9 mouse cellular contexts compared by ENCODE assay signal in the genomic region with DNA sequence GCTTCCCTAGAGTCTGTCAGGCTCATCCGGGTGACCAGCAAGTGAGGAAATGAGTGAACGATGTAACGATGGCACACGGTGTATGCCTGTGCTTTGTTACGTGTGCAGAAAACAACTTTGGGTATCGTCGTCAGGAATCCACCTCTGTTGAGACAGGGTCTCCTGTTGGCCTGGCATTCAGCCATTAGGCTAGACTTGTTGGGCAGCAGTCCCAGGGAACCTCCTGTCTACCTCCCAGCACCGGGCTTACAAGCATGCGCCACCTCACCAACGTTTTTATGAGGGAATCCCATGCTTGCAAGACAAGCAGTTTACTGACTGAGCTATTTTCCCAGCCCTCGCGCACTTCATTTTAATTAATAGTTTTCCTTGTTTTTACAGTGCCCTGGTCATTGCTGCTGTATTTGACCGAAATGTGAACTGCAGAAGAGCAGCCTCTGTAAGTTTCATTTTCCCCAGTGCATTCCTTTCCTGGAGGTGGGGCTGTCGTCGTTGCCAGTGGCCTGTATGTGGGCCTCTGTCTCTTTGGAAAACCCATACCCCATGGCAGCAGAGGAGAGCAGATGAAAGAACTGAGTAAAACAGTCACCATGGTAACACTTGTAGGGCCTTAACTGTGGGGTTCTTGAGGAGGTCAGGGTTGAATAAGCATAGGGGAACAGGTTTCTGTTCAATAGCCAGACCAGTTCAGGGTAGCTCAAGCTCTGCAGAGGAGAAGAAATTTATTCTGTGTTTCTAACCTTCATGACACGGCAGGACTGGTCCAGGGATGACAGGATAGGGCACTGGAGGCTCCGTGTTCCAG. TPM values are rescaled to one million over a fixed set of nuclear protein-coding genes. Genes with fewer than 3 reads are reported as not detected.
DNase-seq lines count a peak whose midpoint lies in the region; ATAC-seq lines count a peak whose summit lies in the region.
"Had no signal": no experiment of that assay in that cellular context is flagged by ENCODE, and none has a peak within 500 bp of the region (broad histone marks: within the 10 kb centered on the region; RNA-seq: fewer than 3 reads in every experiment).

No protein-coding gene starts in this region.

- peak overlapping the region; percentile 64 for H3K27ac ChIP-seq in embryonic facial prominence, embryonic 13.5 days
- H3K27ac ChIP-seq in neural tube, embryonic 13.5 days (replicated peaks): peak overlapping the region; percentile 47

- DNase-seq in kidney, postnatal 10 days: peak; percentile 33
- DNase-seq in kidney, adult 11 months: no peak
- DNase-seq in kidney, postnatal 14 days: peak; percentile 25
- no peak for DNase-seq in ovary, postnatal 10 days (ENCODE audit: low spot score)
- no peak for DNase-seq in left cerebral cortex, adult 11 months (ENCODE audit: low spot score)
- DNase-seq in right cerebral cortex, postnatal 25 days: no peak

- 70% methylated on average over 17 of the region's 17 CpGs for WGBS in embryonic facial prominence, embryonic 13.5 days
- WGBS in neural tube, embryonic 13.5 days: 44% methylated on average over 17 of the region's 17 CpGs

- no peak overlapping the region for H3K4me2 ChIP-seq in embryonic facial prominence, embryonic 13.5 days
- peak overlapping the region; percentile 13 for H3K4me2 ChIP-seq in neural tube, embryonic 13.5 days

- peaks cover 45% of the 10 kb centered on the region for H3K4me1 ChIP-seq in embryonic facial prominence, embryonic 13.5 days
- H3K4me1 ChIP-seq in neural tube, embryonic 13.5 days (replicated peaks): peaks cover 46% of the 10 kb centered on the region

- no peak; the same call in 1 of the 2 replicates for ATAC-seq in embryonic facial prominence, embryonic 13.5 days (ENCODE audit: insufficient number of reproducible peaks, insufficient read depth, low FRiP score, low TSS enrichment, low read depth)
- peak; percentile 59 for ATAC-seq in neural tube, embryonic 13.5 days (ENCODE audit: low read depth)
- ATAC-seq: Patski had no signal

- 0 out of 2 replicates have a peak, but pooled peaks cover 7% of the 10 kb centered on the region for H3K36me3 ChIP-seq in embryonic facial prominence, embryonic 13.5 days
- 0 out of 2 replicates have a peak, but pooled peaks cover under 1% of the 10 kb centered on the region for H3K36me3 ChIP-seq in neural tube, embryonic 13.5 days

- H3K9ac ChIP-seq in embryonic facial prominence, embryonic 13.5 days: no peak overlapping the region
- H3K9ac ChIP-seq in neural tube, embryonic 13.5 days: peak overlapping the region; percentile 2; the same call in 1 of the 2 replicates

- H3K9me3 ChIP-seq in embryonic facial prominence, embryonic 13.5 days: no peaks in the 10 kb centered on the region
- no peaks in the 10 kb centered on the region for H3K9me3 ChIP-seq in neural tube, embryonic 13.5 days

- H3K27me3 ChIP-seq in embryonic facial prominence, embryonic 13.5 days: no peaks in the 10 kb centered on the region
- H3K27me3 ChIP-seq in neural tube, embryonic 13.5 days: no peaks in the 10 kb centered on the region
- H3K27me3 ChIP-seq: Patski had no signal

- no peak overlapping the region for H3K4me3 ChIP-seq in embryonic facial prominence, embryonic 13.5 days
- H3K4me3 ChIP-seq in neural tube, embryonic 13.5 days: no peak overlapping the region

RNA-seq across cellular contexts. Expression of gene Zfp750, which starts 30.9 kb away (rescaled TPM):
- polyA plus RNA-seq in embryonic facial prominence, embryonic 13.5 days (2015; fragmentation: Nextera tagmentation; extraction: Ambion mirVana): 8.4 and 9.1 TPM in 2 replicates
- 0.61 and 0.65 TPM in 2 replicates for polyA plus RNA-seq in neural tube, embryonic 13.5 days (2015; fragmentation: Nextera tagmentation; extraction: Ambion mirVana)
- polyA plus RNA-seq: Patski had no signal

Comparison
In these comparisons a context has a peak if more than half of its experiments do, and no peak if none do; other contexts are left out.
1. DNase-seq: peak in kidney, postnatal 10 days (single experiment) and kidney, postnatal 14 days (single experiment); none in kidney, adult 11 months (single experiment), ovary, postnatal 10 days (single experiment), left cerebral cortex, adult 11 months (single experiment) and right cerebral cortex, postnatal 25 days (single experiment).